Mouse (Mus musculus) midbrain, embryonic 16.5 days (tissue): ENCODE measurements around the gene Rer1. TPM values are rescaled to one million over a fixed set of nuclear protein-coding genes. Genes with fewer than 3 reads are reported as not detected.

Experiments used
- ATAC-seq: fragments of 200-750 bp; cut with Nextera tagmentation; 2 replicates; pipeline ENCODE4 v1.8.0; 2017; ENCODE audit warnings: moderate TSS enrichment
- H3K27ac ChIP-seq: fragments of 300-500 bp; sonication (generic); 2 replicates; pipeline ENCODE4 v1.5.1; 2014; ENCODE audit warnings: mild to moderate bottlenecking, low read length, mixed read lengths
- H3K27me3 ChIP-seq: fragments of 300-500 bp; sonication (generic); 2 replicates; pipeline ENCODE4 v1.6.1; 2014; ENCODE audit warnings: low read depth, low read length, mixed read lengths; ENCODE audit not compliant: control insufficient read depth, insufficient read depth
- H3K36me3 ChIP-seq: fragments of 300-500 bp; sonication (generic); 2 replicates; pipeline ENCODE4 v1.6.1; 2014; ENCODE audit warnings: mild to moderate bottlenecking, low read length, moderate library complexity, mixed read lengths; ENCODE audit not compliant: control insufficient read depth, insufficient read depth
- H3K4me1 ChIP-seq: fragments of 300-500 bp; sonication (generic); 2 replicates; pipeline ENCODE4 v1.6.1; 2014; ENCODE audit warnings: mild to moderate bottlenecking, low read length, mixed read lengths; ENCODE audit not compliant: control insufficient read depth, insufficient read depth
- H3K4me2 ChIP-seq: fragments of 300-500 bp; sonication (generic); 2 replicates; pipeline ENCODE4 v1.6.1; 2014; ENCODE audit warnings: mild to moderate bottlenecking, low read length, mixed read lengths
- H3K4me3 ChIP-seq: fragments of 300-500 bp; sonication (generic); 2 replicates; pipeline ENCODE4 v1.5.1; 2014; ENCODE audit warnings: low read depth, mild to moderate bottlenecking, low read length, moderate library complexity, mixed read lengths
- H3K9ac ChIP-seq: fragments of 300-500 bp; sonication (generic); 2 replicates; pipeline ENCODE4 v1.6.1; 2014; ENCODE audit warnings: low read depth, low read length, mixed read lengths
- H3K9me3 ChIP-seq: fragments of 300-500 bp; sonication (generic); replicated peaks from 2 replicates; pipeline ENCODE4 v1.6.1; 2014; ENCODE audit warnings: mild to moderate bottlenecking, low read length, mixed read lengths; ENCODE audit not compliant: control insufficient read depth, poor library complexity, severe bottlenecking
- WGBS: fragments of 180-500 bp; shearing (Covaris S2); extraction: QIAGEN DNeasy Blood & Tissue Kit; methylation state at CpG from one replicate; pipeline ENCODE4 v1.1.7; 2014; 5-methylcytosine and 5-hydroxymethylcytosine counted together
- polyA plus RNA-seq: library from polyadenylated mRNA; unstranded; fragments of >200 nt; fragmentation: Nextera tagmentation; extraction: Ambion mirVana; gene quantifications from 2 replicates; pipeline ENCODE4 v1.2.1, GENCODE M21; 2015

Gene Rer1
- polyA plus RNA-seq, 1 experiment from 2014 or later: 124 TPM

- no peak overlapping the region for H3K4me3 ChIP-seq
- H3K9me3 ChIP-seq: no peaks in the 10 kb centered on the region
- H3K9ac ChIP-seq: no peak overlapping the region
- 87% methylated on average over 7 of the region's 7 CpGs for WGBS
- no peak overlapping the region for H3K4me2 ChIP-seq
- no peaks in the 10 kb centered on the region for H3K36me3 ChIP-seq
- H3K4me1 ChIP-seq: peaks cover 10% of the 10 kb centered on the region
- H3K27ac ChIP-seq: no peak overlapping the region
- no peaks in the 10 kb centered on the region for H3K27me3 ChIP-seq
- no peak for ATAC-seq
Observed at GRCm38 (mm10) chr4:155120038-155120437, 33.9 kb upstream of the Rer1 start.

- no peaks in the 10 kb centered on the region for H3K27me3 ChIP-seq
- peaks cover 8% of the 10 kb centered on the region for H3K4me1 ChIP-seq
- H3K36me3 ChIP-seq: no peaks in the 10 kb centered on the region
- no peak overlapping the region for H3K4me2 ChIP-seq
- no peak overlapping the region for H3K27ac ChIP-seq
- H3K4me3 ChIP-seq: no peak overlapping the region
- no peaks in the 10 kb centered on the region for H3K9me3 ChIP-seq
- 51% methylated on average over 10 of the region's 10 CpGs for WGBS
- H3K9ac ChIP-seq: no peak overlapping the region
- no peak for ATAC-seq
Observed at GRCm38 (mm10) chr4:155118278-155118677, 32.1 kb upstream of the Rer1 start.

GRCm38 (mm10) chr4:155117396-155117978, 31.3 kb upstream of the Rer1 start:
- Histone ChIP-seq H3K9ac (no peak overlapping the region), H3K27me3 (no peaks in the 10 kb centered on the region), H3K36me3 (no peaks in the 10 kb centered on the region), H3K27ac (no peak overlapping the region), H3K4me2 (no peak overlapping the region), H3K9me3 (no peaks in the 10 kb centered on the region), H3K4me1 (peaks cover 4% of the 10 kb centered on the region), H3K4me3 (no peak overlapping the region)
- no peak for ATAC-seq
- WGBS: 79% methylated on average over 6 of the region's 6 CpGs

GRCm38 (mm10) chr4:155116607-155117006, 30.4 kb upstream of the Rer1 start:
- WGBS: 83% methylated on average over 4 of the region's 4 CpGs
- Histone ChIP-seq H3K27me3 (no peaks in the 10 kb centered on the region), H3K36me3 (no peaks in the 10 kb centered on the region), H3K27ac (no peak overlapping the region), H3K4me1 (no peaks in the 10 kb centered on the region; the same call in 1 of the 2 replicates), H3K4me3 (no peak overlapping the region), H3K4me2 (no peak overlapping the region), H3K9me3 (no peaks in the 10 kb centered on the region), H3K9ac (no peak overlapping the region)
- ATAC-seq: no peak

- Histone ChIP-seq H3K4me1 (no peaks in the 10 kb centered on the region; the same call in 1 of the 2 replicates), H3K4me2 (no peak overlapping the region), H3K27ac (no peak overlapping the region), H3K9me3 (no peaks in the 10 kb centered on the region), H3K27me3 (no peaks in the 10 kb centered on the region), H3K9ac (no peak overlapping the region), H3K36me3 (no peaks in the 10 kb centered on the region), H3K4me3 (no peak overlapping the region)
- no peak for ATAC-seq
- 62% methylated on average over 8 of the region's 8 CpGs for WGBS
Observed at GRCm38 (mm10) chr4:155113766-155114410, 27.7 kb upstream of the Rer1 start.

- Histone ChIP-seq H3K9ac (no peak overlapping the region), H3K4me1 (no peaks in the 10 kb centered on the region), H3K9me3 (no peaks in the 10 kb centered on the region), H3K4me3 (no peak overlapping the region), H3K4me2 (no peak overlapping the region), H3K27ac (no peak overlapping the region), H3K27me3 (no peaks in the 10 kb centered on the region), H3K36me3 (no peaks in the 10 kb centered on the region)
- WGBS: 90% methylated on average over 5 of the region's 5 CpGs
- ATAC-seq: no peak
Observed at GRCm38 (mm10) chr4:155109471-155109870, 23.3 kb upstream of the Rer1 start.

- Histone ChIP-seq H3K9ac (no peak overlapping the region), H3K4me1 (no peaks in the 10 kb centered on the region), H3K9me3 (no peaks in the 10 kb centered on the region), H3K36me3 (no peaks in the 10 kb centered on the region), H3K27ac (no peak overlapping the region), H3K27me3 (no peaks in the 10 kb centered on the region), H3K4me2 (no peak overlapping the region), H3K4me3 (no peak overlapping the region)
- ATAC-seq: no peak
- 95% methylated on average over 4 of the region's 4 CpGs for WGBS
Observed at GRCm38 (mm10) chr4:155107886-155108285, 21.7 kb upstream of the Rer1 start.

- no peak overlapping the region for H3K4me2 ChIP-seq
- no peak overlapping the region for H3K9ac ChIP-seq
- H3K9me3 ChIP-seq: no peaks in the 10 kb centered on the region
- WGBS: 74% methylated on average over 4 of the region's 4 CpGs
- H3K27ac ChIP-seq: no peak overlapping the region
- no peaks in the 10 kb centered on the region for H3K36me3 ChIP-seq
- 0 out of 2 replicates have a peak, but pooled peaks cover 3% of the 10 kb centered on the region for H3K4me1 ChIP-seq
- H3K4me3 ChIP-seq: no peak overlapping the region
- ATAC-seq: no peak
- H3K27me3 ChIP-seq: no peaks in the 10 kb centered on the region
Observed at GRCm38 (mm10) chr4:155098572-155098971, 12.4 kb upstream of the Rer1 start.

- 89% methylated on average over 6 of the region's 6 CpGs for WGBS
- Histone ChIP-seq H3K4me2 (no peak overlapping the region), H3K27ac (no peak overlapping the region), H3K36me3 (no peaks in the 10 kb centered on the region), H3K27me3 (no peaks in the 10 kb centered on the region), H3K4me3 (no peak overlapping the region), H3K4me1 (0 out of 2 replicates have a peak, but pooled peaks cover 3% of the 10 kb centered on the region), H3K9ac (no peak overlapping the region), H3K9me3 (no peaks in the 10 kb centered on the region)
- no peak for ATAC-seq
Observed at GRCm38 (mm10) chr4:155097452-155097851, 11.3 kb upstream of the Rer1 start.
